Mouse (Mus musculus): ENCODE results near the gene Gng7. TPM values are rescaled to one million over a fixed set of nuclear protein-coding genes. Genes with fewer than 3 reads are reported as not detected.

Gene Gng7
- total RNA-seq, 1 experiment from 2014 or later, result not detected

Other genes with a start within 250 kb of the Gng7 start
- 9.4 to 23.3 TPM (median 10.7 TPM) in 3 replicates for gene Sf3a2, start 216.7 kb downstream of the Gng7 start, total RNA-seq (2017)
- gene Plekhj1, start 216.3 kb downstream of the Gng7 start, total RNA-seq (2017), result 29.4 to 59.3 TPM (median 41.3 TPM) in 3 replicates
- gene Amh, start 209.7 kb downstream of the Gng7 start, total RNA-seq (2017), result not detected in 3 replicates
- not detected in 3 replicates for gene Jsrp1, start 201.4 kb downstream of the Gng7 start, total RNA-seq (2017)
- 242 to 281 TPM (median 259 TPM) in 3 replicates for gene Oaz1, start 188.3 kb downstream of the Gng7 start, total RNA-seq (2017)
- not detected in 3 replicates for gene Lingo3, start 170.9 kb downstream of the Gng7 start, total RNA-seq (2017)
- 78.9 to 86.7 TPM (median 80.7 TPM) in 3 replicates for gene Lsm7, start 159.7 kb downstream of the Gng7 start, total RNA-seq (2017)
- gene Sppl2b, start 159.7 kb downstream of the Gng7 start, total RNA-seq (2017), result 8.1 to 18.2 TPM (median 8.2 TPM) in 3 replicates
- gene Tmprss9, start 143.1 kb downstream of the Gng7 start, total RNA-seq (2017), result not detected in 3 replicates
- 14.6 to 43.9 TPM (median 30.8 TPM) in 3 replicates for gene Timm13, start 114.0 kb downstream of the Gng7 start, total RNA-seq (2017)
- gene Lmnb2, start 96.7 kb downstream of the Gng7 start, total RNA-seq (2017), result 2.3 to 8.5 TPM (median 3.8 TPM) in 3 replicates
- 18.9 to 25.8 TPM (median 22.5 TPM) in 3 replicates for gene Gadd45b, start 84.9 kb downstream of the Gng7 start, total RNA-seq (2017)
- 0.38 TPM in 1 of 3 replicates, not detected in the others for gene Diras1, start 10.7 kb upstream of the Gng7 start, total RNA-seq (2017)
- 4.5 to 9.9 TPM (median 7.3 TPM) in 3 replicates for gene Slc39a3, start 22.5 kb upstream of the Gng7 start, total RNA-seq (2017)
- gene Sgta, start 45.2 kb upstream of the Gng7 start, total RNA-seq (2017), result 27.8 to 50.9 TPM (median 31.5 TPM) in 3 replicates
- 2.5 to 3.6 TPM (median 2.8 TPM) in 3 replicates for gene Thop1, start 55.1 kb upstream of the Gng7 start, total RNA-seq (2017)
- gene Creb3l3, start 83.9 kb upstream of the Gng7 start, total RNA-seq (2017), result 0.39 TPM in 1 of 3 replicates, not detected in the others
- gene Map2k2, start 91.0 kb upstream of the Gng7 start, total RNA-seq (2017), result 62.4 to 77.3 TPM (median 66.5 TPM) in 3 replicates
- gene Zbtb7a, start 120.3 kb upstream of the Gng7 start, total RNA-seq (2017), result 28.4 to 40.6 TPM (median 30.5 TPM) in 3 replicates
- gene Pias4, start 153.0 kb upstream of the Gng7 start, total RNA-seq (2017), result 13.0 to 24.9 TPM (median 21.2 TPM) in 3 replicates
- 1,029 to 1,258 TPM (median 1,077 TPM) in 3 replicates for gene Eef2, start 161.7 kb upstream of the Gng7 start, total RNA-seq (2017)
- 30.4 to 45.3 TPM (median 37.3 TPM) in 3 replicates for gene Dapk3, start 168.1 kb upstream of the Gng7 start, total RNA-seq (2017)
- 0.49 TPM in 1 of 3 replicates, not detected in the others for gene 4930442H23Rik, start 168.9 kb upstream of the Gng7 start, total RNA-seq (2017)
- not detected in 3 replicates for gene Nmrk2, start 187.1 kb upstream of the Gng7 start, total RNA-seq (2017)
- gene Atcay, start 215.9 kb upstream of the Gng7 start, total RNA-seq (2017), result not detected in 3 replicates
- 0.10 to 0.58 TPM in 2 of 3 replicates, not detected in the other for gene Zfr2, start 218.2 kb upstream of the Gng7 start, total RNA-seq (2017)
- gene Matk, start 238.0 kb upstream of the Gng7 start, total RNA-seq (2017), result 10.2 to 29.6 TPM (median 11.9 TPM) in 3 replicates

All from monocyte, adult 5-6 weeks (primary cell).